Mouse (Mus musculus): ENCODE data around the gene St6galnac6.

St6galnac6 gene

DNA sequence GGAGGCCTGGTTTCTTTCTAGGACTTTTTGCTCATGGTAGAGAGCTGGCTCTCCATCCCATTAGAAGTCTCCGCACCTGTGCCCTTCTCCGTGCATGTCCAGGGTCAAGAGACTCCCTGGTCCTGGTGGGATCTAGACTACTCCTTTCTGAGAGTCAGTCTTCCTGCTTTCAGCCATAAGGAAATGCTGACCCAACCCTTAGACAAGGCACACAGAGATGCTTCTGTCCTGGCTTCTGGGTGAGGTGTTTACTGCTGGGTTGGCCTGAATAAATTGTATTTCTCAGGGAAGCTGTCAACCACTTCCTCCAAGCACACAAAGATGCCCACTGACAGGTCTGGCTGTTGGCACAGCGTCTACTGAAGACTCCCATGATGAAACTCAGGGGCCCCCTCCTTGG lies at the start of gene St6galnac6:
Gene St6galnac6, plus strand, starts transcription at position 301 of the 400 bp plus-strand sequence.
- no peak for DNase-seq

DNA sequence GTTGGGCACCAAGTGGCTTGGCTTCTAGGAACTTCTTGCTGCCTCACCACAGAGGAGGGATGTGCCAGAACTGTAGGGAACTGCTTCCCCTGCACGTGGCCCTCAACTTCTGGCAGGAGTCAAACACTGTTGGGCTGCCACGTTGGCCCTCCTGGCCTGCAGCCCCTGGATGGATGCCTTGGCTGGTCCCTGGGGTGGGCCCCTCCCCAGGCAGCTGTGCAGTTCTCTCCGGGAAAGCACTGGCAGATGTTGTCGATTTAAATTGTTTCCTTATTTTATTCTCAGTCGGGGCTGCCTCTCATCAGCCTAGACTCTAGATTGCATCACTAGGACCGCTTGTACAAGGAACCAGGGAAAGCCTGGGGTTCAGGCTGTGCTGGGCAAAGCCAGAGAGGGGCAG lies 49.7 kb upstream of the St6galnac6 start:
- DNase-seq = no peak

DNA sequence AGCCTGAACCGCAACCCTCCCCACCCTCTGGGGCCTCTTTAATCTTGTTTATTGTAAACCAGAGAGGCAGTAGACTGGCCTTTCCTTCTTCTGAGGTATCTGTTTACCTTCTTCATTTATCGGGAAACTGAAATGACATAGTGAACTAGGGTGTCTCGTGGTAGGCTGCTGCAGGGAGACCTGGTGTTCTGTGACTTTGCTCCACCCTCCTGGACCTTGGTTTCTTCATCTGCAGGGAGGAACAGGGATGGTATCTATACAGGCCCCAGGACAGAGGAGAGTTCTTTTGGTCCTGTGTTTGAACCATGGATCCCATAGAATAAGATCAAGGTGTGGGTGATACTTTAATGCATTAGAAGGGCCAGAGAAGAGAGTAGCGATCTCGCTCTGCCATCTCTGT lies 48.3 kb upstream of the St6galnac6 start:
- DNase-seq = no peak

DNA sequence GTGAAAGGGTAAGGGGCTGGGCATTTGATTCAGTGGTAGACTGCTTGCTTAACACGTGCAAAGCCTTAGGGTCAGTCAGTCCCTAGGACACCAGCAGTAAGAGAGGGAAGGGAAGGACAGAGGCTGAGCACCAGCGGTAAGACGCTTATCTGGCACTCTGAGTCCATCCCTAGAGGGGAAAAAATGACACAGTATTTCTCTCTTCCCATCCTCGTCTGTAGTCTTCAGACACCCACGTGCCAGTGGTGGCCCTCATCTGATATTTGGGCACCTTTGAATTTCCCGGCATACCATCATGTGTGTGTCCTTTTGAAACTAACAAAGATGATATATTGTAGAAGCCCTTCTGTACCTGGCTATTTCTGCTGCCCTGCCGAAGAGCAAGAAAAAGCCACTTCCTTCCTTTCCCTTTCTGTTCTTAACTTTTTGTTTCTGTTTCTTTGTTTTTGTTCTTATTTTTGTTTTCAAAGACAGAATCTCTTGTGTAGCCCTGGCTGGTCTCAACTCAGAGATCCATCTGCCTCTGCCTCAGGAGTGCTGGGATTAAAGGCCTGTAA lies 45.8 kb upstream of the St6galnac6 start:
- peak; percentile 34 for DNase-seq

DNA sequence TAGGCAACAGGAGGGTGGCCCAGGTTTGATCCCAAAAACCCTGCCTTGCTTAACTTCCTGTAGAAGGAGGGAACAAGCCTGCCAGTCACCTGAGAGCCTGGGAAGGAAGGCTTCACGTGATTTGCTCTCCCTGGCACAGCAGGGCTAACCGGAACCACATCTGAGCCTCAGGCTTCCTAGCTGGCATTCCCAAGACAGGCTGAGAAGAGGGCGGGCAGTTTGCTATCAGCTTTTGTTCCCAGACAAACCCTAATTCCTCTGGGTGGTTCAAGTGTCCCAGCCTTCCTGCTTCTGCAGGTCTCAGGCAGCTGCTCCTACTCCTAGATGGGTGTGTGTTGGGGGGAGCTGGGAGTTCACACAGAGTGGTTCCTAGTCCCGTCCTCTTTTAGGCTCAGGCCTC lies 44.0 kb upstream of the St6galnac6 start:
- DNase-seq = no peak

DNA sequence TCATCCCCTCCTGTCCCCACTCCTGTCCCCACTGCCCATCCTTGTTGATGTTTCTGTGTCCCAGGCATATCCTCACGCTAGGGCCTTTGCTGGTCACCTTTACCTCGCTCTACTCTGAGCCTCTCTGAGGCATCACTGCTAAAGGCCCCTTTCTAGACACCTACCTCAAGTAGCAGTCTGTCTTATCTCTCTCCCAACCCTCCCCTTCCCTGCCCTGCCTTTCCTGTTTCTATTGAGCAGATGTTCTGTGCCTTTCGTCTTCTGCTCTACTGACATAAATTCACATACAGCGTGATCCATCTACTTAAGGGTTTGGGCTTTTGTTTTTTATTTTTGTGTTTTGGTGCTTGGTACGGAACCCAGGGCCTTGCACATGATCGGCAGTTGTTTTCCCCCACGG lies 43.5 kb upstream of the St6galnac6 start:
- peak; percentile 52 for DNase-seq

DNA sequence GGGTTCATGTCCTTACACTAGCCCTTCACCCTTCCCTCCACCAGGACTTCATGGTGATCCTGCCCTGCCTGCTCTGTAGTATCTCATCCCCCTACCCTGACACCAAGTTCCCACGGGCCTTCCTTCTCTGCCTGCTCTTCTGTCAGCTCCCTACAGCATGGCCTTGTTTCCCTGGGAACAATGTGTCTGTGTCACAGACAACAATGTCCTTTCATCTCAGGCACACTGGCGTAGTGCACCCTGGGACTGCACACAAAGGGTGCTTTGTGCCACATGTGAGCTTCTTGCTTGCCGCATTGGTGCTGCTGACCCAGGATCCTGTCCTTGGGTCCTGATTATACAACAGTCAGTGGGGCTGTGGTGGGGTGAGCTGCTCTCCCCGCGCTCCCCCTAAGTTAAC lies 39.9 kb upstream of the St6galnac6 start:
- DNase-seq = no peak

DNA sequence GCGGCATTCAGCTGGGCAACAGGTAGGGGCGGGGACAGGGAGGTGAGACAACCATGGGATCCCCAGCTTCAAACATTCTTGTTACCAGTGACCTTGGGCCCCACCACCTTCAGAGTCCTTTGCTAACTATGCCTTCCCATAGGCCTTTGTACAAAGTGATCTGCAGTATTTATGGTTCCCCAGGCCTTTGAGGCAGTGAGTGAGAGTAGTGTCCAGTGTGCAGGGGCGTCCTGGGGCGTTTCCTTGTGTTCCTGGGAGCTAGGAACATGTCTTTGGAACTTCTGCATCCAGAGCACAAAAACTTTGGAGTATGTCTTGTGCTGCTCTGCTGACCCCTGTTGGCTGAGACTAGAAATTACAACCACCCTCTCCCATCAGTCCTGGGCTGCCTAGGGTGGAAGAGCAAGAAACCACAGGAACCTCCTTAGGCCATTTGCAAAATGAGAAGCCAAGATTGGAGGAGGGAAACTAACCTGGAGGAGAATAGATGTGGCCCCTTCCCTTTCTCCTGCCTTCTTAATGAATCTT lies 32.9 kb upstream of the St6galnac6 start:
- peak; percentile 77 for DNase-seq

DNA sequence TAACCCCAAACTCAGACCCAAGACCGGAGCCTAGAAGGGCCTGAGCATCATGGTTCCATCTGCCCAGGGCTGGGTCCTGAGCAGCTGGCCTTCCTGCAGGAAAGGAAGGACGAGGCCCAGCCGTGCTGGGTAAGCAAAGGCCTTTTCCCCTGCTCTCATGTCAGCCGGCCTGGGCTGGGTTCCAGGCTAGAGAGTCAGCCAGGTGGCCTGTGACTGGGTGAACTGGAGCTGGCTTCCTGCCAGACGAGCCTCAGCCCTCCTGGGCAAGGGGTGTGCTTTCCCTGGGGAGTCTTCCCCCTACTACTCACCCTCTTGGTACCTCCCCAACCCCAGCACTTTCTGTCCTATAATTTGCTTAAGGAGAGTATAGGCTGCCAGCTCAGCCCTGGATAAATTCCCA lies 31.4 kb upstream of the St6galnac6 start:
- no peak for DNase-seq

DNA sequence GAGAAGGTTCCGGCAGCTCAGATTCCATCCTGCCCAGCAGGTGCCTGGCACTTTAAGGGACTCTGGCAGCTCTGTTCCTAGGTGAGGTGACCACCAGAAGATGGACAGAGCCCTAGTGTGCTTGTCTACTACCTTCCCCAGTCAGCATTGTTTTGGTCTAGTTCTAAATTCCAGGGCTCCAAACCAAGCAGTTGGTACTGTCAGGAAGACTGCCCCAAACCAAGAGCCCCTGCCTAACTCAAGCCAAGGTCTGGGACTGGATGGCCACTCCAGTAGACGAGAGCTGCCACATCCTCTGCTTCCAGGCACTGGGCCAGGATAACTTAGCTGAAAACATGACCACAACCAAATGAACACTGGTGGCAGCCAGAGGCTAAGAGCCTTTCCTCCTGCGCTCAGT lies 30.6 kb upstream of the St6galnac6 start:
- DNase-seq = no peak

DNA sequence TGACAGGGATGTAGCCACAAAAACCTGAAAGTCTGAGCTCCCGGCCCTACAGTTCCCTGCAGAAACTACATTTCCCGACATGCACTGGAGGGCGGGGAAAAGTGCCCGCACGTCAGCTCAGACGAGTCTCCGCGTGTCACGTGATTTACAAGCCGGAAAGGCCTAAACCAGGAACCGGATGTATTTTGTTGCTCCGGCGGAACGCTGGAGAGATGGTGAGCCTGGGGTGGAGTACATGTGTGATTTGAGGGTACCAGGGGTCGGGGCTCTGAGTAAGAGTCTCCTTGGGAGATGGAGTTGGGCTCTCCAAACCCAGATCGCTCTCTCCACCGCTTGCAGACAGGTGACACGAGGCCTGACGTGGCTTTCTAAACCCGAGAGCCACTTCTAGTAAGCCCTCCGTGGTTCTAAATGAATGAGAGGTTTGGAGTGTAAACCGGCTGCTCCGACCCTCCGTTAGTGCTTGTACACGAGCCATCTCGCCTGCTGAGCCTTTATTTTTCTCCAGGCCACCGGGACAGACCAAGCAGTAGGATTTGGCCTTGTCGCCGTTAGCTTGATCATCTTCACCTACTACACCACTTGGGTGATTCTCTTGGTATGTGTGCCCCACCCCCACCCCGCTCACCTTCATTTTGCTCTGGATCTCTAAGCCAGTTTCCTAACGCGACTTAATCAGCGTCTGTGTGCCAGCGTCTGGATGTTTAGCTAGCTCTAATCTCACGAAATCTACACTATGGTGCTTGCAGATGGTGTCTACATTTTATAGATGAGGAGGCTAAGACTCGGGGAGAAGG lies 28.6 kb upstream of the St6galnac6 start, which contains the start of gene Dpm2:
Gene Dpm2, plus strand, starts transcription at position 161 of the 797 bp plus-strand sequence.
- peak; percentile 90 for DNase-seq

DNA sequence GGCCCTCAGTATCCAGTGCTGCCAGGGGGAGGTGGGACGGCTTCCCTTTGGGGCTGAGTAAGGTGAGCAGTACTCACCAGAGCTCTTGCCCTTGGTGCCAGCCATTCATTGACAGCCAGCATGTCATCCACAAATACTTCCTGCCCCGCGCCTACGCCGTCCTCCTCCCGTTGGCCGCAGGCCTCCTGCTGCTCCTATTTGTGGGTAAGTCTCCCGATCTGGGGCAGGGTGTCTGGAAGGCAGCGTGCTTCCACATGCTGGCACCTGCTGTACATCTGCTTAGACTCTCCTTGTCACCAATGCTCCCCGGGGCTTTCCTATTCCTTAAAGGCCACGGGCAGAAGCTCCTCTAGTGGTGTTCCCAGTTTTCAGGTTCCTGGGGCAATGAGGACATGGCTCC lies 27.3 kb upstream of the St6galnac6 start:
- no peak for DNase-seq

DNA sequence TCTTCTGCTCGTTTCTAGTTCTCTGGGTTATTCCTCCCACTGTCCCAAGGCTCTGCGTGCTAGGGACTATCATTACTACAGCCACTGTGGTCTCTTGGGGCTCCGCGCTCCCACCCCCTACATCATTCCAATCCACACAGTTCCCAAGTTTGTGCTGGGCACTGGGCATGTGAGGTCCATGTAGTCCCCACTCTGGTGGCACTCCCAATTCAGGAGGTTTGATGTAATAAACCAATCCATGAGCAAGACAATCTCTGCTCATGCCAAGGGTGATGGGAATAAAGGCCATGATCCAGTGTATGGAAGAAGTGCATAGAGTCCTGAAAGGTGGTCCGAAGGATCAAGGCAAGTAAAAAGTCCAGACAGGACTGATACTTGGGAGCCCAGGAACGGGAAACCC lies 25.0 kb upstream of the St6galnac6 start, which contains the start of gene Pip5kl1:
Gene Pip5kl1, plus strand, starts transcription at position 301 of the 400 bp plus-strand sequence.
- DNase-seq = no peak

DNA sequence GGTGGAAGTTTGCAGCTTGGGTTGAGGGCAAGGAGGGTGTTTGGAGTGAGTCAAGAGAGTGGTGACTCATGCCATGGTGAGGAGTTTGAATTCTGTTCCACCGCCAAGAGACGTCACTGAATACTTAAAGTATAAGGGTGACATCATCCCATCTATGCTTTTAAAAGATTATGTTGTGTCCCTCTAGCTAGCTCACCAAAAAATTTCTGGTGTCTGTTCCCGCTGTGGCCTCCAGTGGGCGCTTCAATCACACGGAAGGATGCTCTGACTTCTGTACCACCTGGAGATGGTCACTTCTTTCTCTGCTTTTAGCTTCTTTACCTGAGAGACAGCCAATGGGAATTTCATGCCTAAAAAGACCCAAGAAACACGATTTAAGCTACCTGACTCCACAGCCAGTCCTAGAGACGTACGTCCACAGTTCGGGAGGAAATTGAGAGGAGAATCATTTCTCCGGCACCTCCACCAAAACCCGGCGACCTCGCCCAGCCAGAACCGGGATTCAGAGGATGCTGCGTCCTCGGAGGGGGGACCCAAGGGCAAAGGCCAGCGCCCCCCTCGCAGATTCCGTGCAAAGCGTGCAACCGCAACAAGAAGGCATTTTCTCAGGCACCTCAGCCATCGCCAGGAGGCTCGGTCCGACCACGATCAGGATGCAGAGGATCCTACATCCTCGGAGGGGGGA lies 24.5 kb upstream of the St6galnac6 start:
- peak; percentile 68 for DNase-seq

DNA sequence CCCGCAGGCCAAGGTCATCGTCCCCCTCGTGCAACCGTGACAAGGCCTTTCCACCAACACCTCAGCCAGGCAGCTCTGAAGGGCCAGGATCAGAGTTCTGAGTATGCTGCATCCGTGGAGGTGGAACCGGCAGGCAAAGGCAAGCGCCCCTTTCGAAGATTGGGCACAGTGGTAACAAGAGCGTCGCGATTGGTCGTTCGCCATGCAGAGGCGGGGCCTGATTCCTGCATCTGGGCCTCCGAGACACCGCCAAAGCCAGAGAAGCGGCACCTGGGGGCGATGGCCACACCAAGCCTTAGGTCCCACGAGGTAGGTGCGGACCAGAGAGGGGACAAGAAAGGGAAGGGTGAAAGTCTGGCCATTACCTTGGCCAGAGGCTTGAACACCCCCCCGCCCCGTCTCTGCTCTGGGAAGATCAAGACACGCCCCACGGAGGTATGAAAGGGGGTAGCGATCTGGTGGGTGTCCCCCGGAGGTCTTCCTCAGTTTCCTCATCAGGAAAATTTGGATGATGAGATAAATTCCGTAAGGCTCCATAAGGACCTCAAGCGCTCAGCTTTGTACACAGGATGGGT lies 23.8 kb upstream of the St6galnac6 start, which contains the start of gene 9430097D07Rik:
Gene 9430097D07Rik, minus strand, starts transcription at position 99 of the 575 bp plus-strand sequence.
- peak; percentile 68 for DNase-seq

DNA sequence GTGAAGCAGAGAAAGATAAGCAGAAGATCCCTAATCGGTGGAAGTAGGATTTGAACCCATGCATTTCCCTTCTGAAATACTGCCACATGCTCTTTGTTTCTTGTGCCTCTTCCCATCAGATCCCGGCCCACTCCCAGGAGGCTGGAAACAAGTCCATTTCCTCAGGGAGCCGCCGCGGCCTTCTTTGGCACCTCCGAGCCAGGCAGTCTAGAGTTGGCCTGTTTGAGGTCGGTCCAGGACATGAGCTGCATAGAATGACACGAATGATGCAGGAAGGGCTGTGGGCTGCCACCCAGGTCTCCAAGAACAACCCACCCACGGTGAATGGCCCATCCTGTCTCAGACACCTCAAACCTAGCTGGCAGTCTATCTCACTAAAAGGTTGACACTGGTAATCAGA lies 23.0 kb upstream of the St6galnac6 start:
- DNase-seq = no peak

DNA sequence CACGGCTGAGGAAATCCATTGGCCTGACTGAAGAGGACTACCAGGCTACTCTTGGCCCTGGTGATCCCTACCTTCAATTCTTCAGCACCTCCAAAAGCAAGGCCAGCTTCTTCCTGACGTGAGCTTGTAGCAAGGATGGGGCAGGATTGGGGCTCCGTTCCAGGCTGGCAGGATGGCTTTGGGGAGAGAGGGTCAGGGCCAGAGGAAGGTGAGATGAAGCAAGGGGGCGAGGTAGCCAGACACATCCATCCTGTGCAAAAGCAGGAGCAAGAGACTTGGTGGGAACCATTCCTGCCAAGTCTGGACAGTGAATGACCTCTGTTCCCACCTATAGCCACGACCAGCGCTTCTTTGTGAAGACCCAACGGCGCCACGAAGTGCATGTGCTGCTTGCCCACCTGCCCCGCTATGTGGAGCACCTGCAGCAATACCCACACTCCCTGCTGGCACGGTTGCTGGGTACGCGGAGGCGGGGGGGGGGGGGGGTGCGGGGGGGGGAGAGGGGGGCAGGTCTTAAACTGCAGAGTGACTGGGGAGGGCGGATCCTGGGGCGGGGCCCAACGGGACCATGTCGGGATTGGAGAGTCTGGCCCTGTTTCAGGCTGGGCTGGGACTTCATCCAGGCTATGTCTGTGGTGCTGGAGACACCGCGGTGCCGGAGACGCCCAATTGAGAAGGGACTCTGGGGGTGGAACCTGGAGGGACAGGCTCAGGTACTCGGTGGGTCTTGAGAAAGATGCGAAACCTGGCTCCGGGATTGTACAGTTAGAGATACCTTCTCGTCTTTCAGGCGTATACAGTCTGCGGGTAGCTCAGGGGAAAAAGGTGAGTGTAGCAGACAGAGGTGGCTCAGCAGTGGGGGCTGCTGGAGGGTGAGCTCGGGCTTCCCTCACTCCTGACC lies 21.1 kb upstream of the St6galnac6 start:
- DNase-seq = no peak

DNA sequence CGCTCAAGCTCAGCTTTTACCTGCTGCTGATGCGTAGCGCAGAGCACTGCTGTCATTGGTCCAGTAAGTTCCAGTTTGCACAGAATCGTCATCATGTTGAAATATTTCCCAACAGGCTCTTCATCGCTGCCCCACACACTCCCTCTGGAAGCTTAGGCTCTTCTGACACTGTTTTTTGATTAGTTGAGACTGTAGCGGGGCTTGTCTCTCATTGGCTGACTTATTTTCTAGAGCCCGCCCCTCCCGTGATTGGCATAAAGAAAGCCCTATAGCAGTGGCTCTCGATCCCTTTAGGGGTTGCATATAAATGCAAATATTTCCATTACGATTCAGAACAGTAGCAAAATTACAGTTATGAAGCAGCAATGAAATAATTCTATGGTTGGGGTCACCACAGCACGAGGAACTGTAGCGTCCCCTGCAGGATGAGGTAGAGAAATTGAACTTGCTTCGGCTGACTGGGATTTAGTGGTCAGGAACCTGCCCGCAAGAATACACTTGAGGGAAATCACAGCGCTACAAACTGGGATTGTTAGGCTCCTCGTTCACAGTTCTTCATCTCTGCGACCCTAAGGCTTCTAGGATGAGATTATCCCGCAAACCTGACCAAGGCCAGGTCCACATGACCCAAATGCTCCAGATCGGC lies 17.9 kb upstream of the St6galnac6 start:
- DNase-seq = peak; percentile 32

DNA sequence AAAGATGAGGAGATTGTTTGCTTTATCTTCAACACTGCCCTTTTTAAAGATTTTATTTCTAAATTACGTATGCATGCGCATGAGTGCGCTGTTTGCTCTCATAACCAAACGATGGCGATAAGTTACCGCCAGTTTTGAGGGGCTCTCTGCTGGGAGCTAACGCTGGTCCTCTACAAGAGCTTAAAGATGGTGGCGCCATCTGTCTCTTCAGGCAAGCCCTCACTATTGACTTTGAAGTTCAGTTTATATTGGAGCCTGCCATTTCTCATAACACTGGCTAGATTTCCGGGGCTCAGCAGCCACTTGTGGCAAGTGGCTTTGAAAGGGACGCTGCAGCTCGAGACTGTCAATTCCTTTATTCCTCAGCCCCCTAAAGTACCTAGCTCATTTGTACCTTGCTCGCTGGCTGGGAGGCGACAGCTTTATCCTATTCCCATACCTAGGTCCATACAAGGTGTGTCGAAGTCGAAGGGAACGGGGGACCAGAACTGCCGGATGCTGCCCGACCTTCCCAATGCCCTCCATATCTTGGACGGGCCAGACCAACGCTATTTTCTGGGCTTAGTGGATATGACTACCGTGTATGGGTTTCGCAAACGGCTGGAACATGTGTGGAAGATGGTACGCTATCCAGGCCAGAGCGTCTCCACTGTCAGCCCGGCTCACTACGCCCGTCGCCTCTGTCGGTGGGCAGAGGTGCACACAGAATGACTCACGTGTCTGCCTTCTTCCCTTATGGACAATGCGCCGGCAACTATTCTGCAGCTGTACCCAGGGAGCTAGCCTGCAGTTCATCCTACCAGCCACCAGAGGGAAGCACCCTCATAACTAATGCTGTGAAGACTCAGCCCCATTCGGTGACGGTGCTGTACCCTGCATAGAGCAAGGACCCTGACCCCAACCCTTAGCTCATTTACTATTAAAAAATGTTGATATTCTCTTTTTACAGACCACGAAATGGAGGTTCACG lies 16.4 kb upstream of the St6galnac6 start:
- peak; percentile 83 for DNase-seq

DNA sequence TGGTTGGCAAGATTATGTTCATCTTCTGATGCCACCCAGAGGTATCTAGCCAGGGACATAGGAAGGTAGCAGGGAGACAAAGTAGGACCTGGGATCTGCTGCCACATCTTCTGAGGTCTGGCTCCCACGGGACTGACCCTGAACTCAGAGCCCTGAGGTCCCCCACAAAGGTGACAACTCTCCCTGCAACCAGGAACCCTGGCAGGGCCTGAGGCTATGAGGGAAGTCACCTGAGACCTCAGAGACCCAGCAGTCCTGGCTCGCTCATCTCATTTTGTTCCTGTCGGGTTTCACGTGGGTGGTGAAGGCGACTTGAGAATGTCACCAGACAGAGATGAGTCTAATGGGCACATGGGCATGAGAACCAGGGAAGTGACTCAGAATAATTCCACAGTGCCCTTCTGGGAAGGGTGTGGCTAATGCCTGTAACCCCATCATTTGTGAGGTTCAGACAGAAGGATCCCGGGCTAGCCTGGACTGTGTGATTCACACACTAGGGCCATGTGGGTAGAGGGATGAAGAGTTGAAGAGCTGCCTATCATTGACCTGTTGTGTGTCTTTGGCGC lies 14.3 kb upstream of the St6galnac6 start:
- DNase-seq = no peak

All from thymus, postnatal 25 days (tissue).